Mouse (Mus musculus) cerebellum, postnatal 14 days (tissue): ENCODE results near the gene Sycp2.
"Not testable (repeated sequence)": the region's sequence is repeated elsewhere in the genome, so short reads cannot be mapped to it uniquely, and the experiment has no call there.

Source experiments
- DNase-seq, 2 experiments: peaks; one replicate each; pipeline ENCODE4 v3.0.0; 2021; ENCODE audit warnings: mixed read lengths in 2 of 2

The Sycp2 gene

DNA sequence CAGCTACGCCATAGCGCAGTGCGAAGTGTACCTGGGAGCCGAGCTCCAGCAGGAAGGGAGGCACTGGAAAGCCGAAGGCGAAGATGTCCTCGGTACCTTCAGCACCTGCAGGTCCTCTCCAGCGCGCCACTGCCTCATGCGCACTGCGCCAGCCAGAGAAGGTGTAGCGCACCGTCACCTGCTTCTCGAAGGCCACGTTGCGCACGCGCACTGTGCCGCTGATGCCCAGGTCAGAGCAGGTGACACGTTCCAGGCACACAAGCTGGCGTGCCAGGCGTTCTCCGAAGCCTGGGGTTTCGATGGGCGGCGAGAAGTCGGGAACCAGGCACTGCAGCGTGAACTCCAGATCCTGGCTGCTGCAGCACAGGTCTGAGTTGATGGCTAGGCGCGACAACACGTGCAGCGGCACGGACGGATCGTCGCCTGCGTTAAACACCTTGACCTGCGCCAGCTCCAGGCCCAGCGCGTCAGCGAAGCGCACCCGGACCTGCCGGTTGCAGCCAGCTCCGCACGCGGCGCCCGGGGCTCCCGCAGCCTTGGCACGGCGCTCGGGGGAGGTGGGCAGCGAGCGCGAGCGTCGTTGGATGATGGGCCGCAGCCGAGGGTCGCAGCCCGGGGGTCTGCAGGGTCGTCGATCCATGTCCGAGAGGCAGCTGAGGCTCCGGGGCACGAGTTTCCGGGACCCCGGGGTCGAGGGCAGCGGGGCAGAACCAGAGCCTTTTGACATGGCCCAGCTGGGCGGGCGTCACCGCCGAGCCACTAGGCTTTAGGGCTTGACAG lies 6.2 kb upstream of the Sycp2 start:
- DNase-seq: peak; percentile 54 to 61

DNA sequence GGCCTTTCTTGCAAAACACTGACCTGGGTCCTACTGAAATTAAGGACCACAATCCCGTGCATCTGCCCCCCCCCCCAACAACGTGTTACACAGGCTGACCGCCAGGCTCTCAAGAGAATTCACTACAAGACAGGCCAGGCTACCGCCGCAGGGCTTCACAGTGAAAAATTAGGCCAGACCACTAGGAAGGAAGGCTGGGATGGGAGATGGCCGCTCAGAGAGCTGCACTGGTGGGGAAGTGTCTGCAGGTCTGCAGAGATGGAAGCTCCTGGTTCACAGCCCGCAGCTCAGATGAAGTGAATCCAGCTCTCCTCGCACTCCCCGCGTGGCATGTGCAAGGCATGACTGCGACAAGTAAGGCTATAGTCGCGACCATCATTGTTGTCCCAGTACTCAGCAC lies 5.6 kb upstream of the Sycp2 start:
- DNase-seq: peak in 1 of 2 experiments; percentile 28

DNA sequence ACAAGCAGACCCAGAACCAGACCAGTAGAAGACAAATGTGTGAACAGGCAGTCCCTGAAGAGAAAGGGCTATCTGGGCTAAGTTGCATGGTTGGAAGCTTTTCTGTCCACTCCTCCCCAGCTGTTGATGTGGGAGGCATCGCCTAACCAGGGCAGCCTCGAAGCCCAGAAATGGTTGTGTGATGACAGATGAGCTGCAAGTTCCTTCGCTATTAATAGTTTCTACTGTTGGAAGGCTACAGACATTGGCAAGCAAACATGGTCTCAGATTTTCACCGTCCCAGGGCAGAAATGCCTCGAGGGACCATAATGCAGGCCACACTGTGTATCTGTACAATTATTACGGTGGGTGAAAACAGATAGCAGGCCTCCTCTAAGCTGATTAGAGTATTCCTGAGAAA lies 5.1 kb upstream of the Sycp2 start:
- DNase-seq: no peak

DNA sequence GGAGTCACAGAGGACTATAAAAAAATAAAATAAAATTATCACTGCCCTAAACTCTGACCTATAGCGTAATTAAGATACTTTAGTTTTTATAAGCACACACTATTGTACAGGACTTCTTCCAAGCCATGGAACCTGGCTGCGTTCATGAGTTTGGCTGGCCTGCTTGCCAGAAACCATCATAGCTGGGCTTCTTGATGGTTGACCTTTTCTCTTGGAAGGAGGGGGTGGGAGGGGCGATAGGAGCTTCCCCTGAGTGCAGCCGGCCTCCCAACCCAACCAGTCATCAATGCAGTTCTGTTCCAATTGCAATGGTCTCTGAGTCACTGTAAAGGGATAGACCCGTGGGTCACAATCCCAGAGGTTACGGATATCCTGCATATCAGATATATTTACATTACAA lies 2.8 kb upstream of the Sycp2 start:
- DNase-seq: no peak

DNA sequence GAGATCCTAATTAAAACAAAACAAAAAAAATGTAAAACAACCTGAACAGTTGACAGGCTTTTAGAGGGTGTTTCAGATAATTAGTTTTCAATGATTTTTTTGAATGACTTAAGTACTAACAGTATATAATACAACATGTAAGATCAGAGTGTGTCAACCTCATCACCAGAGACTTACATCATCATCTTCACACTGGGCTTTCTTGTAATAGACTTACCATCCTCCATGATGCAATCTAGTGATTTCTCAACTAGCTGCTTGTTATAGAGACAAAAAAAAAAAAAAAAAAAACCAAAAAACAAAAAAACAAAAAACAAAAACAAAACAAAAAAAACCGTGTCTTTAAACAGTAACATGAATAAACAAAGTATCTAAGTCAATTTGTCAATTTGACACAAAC lies 1.5 kb upstream of the Sycp2 start:
- no peak for DNase-seq

DNA sequence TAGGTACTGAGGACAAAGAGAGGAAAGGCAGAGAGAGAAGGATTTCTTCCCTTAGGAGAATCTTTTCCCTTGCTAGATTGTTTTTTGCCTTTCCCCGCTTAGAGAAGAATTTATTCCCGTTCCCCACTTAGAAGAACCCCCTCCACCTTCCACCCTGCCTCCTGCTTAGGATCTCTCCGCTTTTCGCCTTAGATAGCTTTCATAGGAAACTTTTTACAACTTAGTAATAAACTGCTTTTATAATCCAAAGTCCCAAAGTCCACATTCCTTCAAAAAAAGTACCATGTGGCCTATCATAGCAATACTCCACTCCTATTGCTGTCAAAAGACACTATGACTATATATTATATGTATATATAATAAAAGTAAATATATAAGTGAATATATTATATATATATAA lies 64.9 kb downstream of the Sycp2 start:
- DNase-seq: no peak

DNA sequence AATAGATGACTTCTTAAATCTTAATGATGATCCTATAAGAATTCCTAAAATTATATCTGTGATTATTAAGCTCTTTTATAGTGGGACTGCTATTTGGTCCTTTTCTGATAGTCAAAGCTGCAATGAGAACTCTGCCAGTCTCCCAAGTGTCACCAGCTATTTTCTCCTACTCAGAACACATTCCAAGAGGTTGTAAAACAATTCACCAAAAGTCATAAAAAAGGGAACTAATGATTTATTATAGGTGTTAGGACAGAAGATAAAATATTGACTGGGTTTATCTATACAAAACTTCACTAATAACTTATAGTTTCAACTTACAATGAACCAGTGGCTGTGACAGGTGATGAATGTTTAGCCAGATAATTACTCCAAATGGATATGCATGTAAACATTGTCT lies 65.4 kb downstream of the Sycp2 start:
- DNase-seq: not testable (repeated sequence)

DNA sequence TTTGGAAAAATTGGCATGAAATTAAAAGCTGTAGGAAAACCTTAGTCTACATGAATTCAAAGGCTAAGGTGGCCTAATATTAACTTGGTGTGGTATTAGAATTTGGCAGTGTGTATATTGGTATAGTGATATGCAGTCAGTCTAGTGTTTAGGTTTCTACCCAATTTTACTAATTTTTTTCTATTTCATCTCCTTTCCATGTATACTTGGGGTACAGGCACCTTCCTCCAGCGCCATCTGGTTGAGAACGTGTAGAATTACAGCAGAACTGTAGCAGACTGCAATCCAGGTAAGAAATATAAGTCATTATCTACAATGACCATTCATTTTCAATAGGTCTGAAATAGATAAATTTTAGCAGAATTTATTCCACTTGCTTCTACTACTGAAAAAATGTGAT lies 68.4 kb downstream of the Sycp2 start:
- DNase-seq: peak; percentile 35 to 44

DNA sequence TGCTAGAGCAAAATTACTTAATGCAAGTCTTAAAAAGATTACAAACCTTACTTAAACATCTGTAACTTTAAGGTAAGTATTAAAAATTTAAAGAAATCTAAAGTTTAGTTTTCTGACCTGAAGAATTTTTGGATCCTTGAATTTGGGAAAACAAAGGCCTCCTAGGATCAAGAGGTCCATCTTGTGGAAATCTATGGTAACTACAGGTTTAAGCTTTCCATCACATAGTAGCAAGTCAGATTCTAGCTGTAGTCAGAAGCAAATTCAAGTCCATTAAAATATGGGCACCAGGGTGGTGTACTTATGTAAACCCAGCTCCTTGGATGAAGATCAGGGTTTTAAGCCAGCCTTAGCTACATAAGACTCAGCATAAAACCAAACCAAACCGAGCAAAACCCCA lies 69.6 kb downstream of the Sycp2 start:
- DNase-seq: peak in 1 of 2 experiments; percentile 33

DNA sequence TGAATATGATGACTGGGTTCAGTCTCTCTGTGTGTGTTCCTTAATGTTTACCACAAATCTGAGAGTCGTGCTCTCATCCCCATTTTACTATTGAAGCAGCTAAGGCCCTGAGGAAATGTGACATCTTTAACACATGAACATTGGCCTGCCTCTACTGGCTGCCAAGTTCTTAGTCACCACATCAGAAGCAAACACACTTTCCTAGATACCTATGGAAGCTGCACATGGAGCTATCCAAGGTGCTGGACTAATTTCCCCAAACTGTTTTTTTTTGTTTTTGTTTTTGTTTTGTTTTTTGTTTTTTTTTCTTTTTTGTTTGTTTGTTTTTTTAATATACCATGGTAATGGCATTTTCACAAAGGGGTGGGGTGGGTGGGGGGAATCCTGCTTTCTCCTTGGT lies 77.5 kb downstream of the Sycp2 start:
- no peak for DNase-seq

DNA sequence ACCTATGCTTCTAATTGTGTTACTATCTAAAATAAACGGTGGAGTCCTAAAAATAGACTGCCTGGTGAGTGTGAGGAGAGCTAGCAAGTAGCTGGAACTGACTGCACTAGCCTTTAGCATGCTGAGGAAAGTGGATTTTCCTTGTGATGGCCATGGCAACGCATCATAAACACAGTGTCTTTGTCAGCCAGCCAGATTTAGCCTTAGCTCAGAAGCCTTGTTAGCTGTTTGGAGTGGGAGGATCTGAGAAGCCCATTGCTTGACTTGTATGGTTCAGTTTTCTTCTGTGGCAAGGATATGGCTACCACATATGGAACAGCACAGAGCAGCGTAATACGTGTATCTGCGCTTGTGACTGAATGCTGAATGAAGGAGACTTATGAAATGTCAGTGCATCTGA lies 77.9 kb downstream of the Sycp2 start:
- DNase-seq: peak in 1 of 2 experiments; percentile 33

DNA sequence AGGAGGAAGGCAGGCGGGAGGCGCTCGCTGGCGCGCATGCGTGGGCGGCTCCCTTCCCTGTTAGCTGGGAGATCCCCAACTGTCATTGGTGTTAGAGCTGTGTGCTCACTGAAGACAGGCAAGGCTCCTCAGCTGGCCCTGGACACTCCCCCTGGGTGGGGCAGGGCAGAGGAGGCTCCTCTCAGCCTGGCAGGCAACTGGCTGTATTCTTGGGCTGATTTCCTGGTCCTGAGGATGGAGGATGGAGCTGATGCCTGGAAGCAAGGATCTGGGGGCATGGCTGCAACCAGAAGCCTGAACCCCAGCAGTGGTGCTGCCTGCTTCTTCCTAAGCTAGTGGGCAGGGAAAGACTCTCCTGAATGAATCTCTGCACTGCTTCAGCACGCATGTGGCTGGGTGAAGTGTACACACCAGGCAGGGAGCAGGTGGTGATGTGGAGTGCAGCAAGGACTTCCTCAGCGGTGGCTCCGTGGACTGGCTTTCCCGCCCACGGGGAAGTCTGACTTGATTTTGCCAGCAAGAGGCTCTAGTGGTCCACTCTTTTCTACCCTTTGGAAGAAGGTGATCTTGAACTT lies 79.9 kb downstream of the Sycp2 start:
- peak; percentile 78 to 80 for DNase-seq

DNA sequence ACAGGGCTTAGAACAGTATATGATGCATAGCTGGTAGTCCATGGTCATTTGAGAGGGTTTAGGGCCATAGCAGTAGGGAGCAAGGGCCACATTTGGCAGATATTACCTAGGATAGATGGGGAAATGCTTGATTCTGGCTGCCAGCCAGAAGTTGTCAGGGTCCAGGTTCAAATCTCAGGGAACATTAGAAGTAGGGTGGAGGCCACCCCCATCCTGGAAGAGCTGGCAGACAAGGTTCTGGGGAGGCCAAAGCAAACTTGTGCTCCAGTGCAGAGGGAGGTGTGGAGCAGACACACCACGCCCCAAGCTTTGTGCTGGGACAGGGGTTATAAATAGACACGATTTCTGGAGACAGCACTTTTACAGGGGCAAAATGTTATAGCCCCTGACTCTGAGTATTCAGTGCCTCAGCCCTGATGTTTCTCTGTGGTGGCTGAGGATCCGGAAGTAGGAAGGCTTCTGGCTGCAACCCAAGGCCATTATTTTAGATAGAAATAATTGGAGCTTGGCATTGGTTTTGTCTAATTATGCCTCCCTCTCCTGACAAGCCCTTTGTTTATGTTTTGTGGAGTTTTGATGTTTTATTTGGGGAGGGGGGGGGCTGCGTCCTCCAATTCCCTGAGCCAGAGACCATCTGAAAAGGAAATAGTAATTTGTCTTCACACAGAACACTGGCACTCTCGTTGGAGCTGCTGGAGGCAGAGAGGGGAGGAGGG lies 80.6 kb downstream of the Sycp2 start:
- DNase-seq: no peak

DNA sequence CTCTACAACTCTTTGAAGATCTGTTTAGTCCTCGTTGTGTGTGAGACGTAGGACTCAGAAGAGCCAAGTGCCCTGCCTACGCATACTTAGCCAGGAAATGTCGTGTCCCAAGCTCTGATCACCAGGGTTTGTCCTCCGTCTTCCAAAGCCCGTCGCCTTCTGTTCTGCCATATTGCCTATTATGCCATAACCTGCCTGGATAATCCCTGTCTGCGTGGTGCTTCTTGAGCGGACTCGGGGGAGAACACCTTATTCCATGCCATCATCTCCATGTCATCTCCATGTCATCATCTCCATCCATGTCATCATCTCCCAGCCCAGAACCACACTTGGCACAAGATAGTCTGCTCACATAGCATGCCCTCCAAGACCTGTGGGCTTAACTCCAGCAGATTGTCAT lies 81.4 kb downstream of the Sycp2 start:
- no peak for DNase-seq

DNA sequence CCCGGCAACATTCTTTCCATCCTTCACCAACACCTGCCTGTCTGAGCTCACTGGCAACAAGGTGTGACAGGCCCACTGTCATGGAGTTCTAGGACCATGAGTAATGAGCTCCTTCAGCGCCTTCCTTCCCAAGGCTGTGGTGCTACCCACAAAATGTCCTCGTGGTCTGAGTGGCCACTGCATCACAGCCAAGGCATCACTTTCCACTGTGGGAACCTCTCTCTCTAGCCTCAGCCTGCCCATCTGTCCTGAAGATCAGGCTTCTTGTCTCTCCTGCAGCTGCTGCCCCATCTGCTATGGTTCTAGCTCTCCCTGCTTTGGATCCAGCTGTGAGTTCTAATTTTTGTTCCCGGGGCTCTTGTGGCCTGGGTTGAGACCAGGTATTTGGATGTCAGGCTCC lies 82.7 kb downstream of the Sycp2 start:
- no peak for DNase-seq

DNA sequence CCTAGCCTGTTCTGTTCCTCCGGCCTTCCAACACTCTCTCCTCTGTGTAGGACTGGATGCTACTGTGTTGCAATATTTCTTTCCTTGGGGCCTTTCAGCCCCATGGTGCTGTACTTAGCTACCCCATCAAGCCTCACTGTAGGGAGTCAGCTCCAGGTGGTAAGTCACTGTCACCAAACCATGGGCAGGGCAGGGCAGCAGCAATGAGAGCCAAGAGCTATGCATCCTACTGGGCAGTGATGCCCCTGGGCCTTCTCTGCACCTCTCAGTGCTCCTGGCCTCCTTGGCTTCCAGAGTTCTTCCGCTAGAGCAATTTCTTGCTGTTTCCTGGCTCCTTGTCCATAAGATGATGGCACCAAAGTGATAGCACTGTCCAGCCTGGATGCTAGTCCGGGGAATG lies 83.1 kb downstream of the Sycp2 start:
- DNase-seq: no peak

DNA sequence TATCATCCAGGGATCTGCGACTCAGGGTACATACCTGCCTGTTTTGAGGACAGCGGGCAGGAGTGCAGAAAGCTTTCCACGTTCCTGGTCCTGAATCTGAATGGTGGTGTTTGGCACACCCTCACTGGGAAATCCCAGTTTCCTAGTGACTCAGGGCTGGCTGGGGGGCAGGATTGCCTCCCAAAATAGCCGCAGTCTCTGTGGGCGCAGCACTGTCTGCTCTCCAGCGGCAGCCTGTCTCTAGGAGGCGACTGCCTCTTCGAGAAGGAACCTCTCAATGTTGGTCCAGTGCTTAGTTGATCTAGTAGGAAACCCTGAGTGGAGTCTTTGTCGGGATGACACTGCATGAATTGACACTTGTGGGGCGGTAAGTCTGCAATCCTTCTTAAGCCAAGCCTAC lies 86.2 kb downstream of the Sycp2 start:
- no peak for DNase-seq

DNA sequence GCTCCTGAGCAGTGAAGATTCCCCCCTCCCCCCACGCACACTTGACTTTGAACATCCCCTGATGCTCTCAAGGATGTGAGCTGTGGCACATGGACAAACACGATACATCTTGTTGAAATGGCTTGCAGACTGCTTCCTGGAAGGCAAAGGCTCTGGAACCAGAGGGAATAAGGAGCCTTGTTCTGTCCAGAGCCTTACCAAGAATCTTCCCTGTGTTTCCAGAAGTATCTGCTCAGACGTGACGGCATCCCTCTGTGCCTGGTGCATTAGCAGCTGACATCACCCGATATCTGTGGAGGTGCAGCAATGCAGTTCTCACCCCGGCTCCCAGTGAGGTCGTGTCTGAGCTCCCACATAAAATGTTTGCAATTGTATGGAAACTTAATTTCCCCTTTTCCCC lies 87.7 kb downstream of the Sycp2 start:
- DNase-seq: no peak

DNA sequence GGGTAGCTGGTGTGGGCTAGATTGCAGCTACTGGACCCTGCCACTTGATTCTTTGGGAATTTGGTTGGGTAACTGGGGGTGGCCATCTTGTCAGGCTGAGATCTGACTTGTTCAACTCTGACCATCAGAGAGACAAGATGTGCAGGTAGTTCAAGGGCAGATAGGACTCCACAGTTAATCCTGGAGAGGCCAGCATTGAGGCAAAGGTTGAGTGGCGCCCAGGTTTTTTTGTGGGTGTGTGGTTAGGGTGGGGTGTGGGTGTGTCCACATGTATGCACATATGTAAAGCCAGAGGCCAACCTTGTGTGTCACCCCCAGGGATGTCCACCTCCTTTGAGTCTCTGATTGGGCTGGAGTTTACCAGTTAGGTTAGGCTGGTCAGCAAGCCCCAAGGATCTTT lies 91.2 kb downstream of the Sycp2 start:
- no peak for DNase-seq

DNA sequence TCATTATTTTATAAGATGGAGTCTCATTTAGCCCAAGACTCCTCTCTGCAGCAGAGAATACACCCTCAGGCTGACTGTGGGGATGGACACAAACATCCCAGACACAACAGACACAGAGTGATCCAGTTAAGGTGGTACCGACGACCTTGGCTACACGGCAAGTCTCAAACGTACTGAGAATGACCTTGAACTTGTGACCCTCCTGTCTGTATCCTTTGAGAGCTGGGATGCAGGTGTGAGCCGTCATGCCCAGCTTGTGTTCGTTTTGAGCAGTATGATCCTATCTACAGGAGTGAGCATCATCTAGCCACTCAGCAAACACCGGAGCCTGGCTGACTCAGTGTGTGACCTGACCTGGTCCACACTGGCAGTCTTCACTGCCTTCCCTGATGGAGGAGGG lies 93.9 kb downstream of the Sycp2 start:
- DNase-seq: no peak

DNA sequence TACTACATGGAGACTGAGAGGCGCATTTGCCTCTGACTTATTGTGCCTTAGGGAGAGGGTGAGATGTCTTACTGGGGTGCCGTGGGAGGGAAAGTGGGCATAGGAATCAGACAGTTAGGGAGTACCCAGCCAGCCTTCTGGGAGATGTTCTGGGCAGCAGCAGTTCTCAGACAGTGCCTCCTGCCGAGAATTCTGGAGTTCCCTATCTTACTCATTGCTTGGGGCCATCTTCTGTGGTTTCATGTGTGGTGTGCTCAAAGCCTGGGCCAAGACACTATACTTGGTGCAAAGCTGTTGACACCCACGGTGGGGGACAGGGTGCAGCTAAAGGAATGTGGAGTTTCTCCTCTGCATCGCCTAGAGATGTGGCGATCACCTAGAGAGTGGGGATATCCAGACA lies 102.8 kb downstream of the Sycp2 start:
- no peak for DNase-seq

DNA sequence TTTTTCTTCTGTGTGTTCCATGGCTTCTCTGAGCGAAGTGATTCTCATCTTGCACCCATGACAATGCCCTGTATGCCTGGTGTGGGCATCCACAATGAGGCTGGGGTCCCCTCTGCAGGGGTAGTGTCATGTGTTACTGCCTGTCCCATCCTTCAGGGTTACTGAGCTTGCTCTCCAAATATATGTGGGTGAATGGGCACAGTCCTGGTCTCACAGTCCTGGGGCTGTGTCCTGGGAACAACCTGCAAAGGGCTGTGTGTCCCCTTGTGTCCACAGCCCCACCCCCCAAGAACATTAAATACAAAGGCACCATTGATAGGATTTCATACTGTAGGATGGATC lies 103.3 kb downstream of the Sycp2 start:
- DNase-seq: no peak

DNA sequence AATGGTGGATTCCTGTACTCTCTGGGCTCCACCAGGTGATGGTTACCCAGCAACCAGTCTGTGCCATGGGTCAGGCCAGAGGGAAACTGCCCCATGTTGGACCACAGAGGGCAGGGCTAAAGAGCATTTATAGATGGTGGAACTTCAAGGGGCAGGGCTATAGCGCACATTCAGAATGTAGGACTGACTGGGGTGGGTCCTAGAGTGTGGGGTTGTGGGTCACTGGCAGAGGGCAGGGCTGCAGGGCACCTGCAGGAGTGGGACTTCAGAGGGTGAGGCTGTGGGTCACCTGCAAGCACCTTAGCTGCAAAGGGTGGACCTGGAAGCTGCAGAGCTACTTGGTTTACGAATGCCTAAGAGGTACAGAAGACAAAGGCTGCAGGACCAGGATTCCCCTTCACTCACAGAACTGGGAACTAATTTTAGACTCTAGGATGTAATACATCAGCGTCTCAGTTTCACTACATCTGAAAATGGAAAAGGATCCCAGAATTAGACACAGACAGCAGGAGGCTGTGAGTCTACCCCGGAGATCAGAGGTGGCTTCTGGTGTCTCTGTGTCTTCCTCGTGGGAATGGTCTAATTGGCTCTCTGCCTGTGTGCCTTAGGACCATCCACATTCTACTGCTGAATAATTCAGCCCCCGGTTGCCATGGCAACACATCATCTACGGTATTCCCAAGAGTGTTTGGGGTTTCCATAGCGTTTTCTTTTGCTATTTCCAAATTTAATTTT lies 103.9 kb downstream of the Sycp2 start:
- no peak for DNase-seq
